Mouse (Mus musculus) heart, postnatal 4 days (tissue): Measurements from ENCODE around the gene Glp2r. TPM values are rescaled to one million over a fixed set of nuclear protein-coding genes. Genes with fewer than 3 reads are reported as not detected.

Experiments used
- DNase-seq: peaks from one replicate; pipeline ENCODE4 v3.0.0; 2021
- total RNA-seq, 2 experiments: library from RNA; stranded (reverse); gene quantifications; 2 replicates each; pipeline ENCODE4 v1.2.3; 2021

Glp2r gene
- total RNA-seq, 2 experiments from 2014 or later = not detected

DNA sequence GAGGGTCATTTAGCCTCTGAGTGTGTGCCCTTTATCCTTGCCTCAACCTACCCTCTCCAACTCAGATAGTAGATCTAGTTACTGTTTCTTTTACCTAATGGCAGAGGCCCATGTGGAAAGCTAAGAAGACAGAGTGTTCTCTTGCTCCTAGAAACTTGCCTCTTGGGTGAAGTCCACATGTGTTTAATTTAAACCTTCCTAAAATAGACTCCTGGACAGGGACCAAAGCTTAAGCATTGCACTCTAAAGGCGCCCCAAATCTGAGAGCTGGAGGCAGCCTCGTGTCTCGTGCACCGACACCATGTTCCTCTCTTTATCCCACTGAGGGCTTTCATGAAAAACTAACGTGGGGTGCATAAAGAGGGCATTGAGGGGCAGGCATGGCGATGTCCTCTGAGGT is 43.9 kb downstream of the Glp2r start:
- DNase-seq = no peak

DNA sequence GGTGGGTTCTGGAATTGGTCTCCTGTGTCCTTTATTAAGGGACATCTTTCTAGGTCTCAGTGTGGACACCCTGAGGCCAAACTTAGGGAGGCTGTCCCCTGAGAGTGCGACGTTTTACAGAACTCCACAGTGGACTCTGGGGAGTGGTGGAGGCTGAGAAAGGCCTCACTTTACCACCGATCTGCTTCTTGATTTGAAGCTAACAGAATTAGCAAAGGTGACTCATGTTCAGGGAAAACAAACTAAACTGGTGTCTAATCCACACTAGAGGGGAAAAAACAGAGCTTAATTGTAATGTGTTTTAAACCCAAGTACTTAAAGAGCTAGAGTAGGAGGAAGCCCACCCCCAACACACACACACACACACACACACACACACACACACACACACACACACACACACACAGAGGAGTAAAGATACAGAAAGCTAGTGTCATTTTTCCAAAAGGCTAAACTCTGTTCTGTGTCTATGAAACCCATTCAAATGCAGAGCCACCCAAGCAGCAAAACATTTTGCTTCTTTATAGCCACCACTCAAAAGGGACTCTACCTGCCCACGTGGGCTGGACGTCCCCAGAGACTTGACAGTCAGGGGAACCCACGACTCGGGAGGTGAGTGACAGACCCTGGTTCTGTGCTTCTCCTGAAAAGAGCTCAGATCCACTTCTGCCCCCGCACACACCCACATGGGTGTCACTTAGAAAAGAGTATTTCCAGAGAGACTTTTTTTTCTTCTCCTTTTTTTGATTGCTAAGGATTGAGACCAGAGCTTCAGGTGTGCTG is 47.5 kb downstream of the Glp2r start:
- no peak for DNase-seq

- DNase-seq = no peak
These were observed 48.4 kb downstream of the Glp2r start for GRCm38 (mm10) chr11:67722399-67723156.

- no peak for DNase-seq
These were observed 49.5 kb downstream of the Glp2r start for GRCm38 (mm10) chr11:67721485-67721884.

GRCm38 (mm10) chr11:67715382-67715781 is 55.6 kb downstream of the Glp2r start:
- no peak for DNase-seq

GRCm38 (mm10) chr11:67712976-67713375 is 58.0 kb downstream of the Glp2r start:
- no peak for DNase-seq

DNA sequence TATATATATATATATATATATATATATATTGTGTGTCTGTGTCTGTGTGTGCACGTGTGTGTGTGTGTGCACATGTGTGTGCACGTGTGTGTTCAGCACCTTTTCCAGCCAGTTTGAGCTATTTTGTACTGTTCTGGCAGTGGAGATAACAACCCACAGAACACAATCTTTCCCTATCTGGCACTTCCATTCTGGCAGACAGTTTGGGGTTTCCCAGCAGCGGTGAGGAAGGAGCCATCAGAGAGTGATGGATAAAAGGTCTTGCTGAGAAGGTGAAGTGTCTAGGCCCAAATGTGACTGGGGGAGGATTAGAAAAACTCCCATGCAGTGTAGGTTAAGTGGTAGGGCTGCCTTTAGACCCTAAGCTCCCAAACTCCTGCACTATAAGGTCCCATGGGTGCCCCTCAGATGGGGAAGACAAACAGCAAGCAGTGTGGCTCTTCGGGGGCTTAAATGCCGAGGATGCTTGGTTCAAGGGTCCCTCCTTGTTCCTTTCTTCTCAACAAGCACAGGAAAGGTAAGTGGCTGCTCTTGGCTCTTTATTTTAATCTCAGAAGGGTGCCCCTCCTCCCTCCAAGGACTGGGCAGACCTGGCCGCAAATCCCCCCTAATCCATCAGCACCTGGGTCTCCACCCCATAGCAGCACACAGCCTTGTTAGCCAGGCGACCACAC is 76.1 kb downstream of the Glp2r start, which contains the start of gene Rcvrn:
Rcvrn (plus strand) TSS at position 624 of the 674 bp plus-strand sequence.
- DNase-seq = no peak

GRCm38 (mm10) chr11:67686109-67686508 is 84.8 kb downstream of the Glp2r start:
- DNase-seq = no peak

- DNase-seq = no peak
These were observed 89.1 kb downstream of the Glp2r start for GRCm38 (mm10) chr11:67681871-67682270.

- DNase-seq = no peak
These were observed 91.0 kb downstream of the Glp2r start for GRCm38 (mm10) chr11:67679930-67680329.

DNA sequence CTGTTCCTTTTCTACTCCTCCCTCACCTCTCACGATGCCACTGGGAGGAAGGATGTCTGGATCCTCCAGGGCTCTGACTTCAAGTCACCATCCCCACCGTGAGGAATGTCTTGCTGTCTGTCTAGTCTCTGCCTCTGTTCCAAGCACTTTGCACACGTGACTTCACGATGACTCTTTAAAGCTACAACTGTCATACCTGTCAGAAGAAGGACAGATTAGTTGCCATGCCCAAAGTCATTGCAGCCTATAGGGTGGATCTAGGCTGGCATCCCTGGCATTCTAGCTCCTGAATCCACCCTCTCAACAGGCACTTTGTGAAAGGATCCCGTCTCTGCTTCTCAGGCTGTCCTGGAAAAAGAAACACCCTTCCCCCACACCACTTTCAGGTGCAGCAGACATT is 91.7 kb downstream of the Glp2r start:
- DNase-seq = no peak

DNA sequence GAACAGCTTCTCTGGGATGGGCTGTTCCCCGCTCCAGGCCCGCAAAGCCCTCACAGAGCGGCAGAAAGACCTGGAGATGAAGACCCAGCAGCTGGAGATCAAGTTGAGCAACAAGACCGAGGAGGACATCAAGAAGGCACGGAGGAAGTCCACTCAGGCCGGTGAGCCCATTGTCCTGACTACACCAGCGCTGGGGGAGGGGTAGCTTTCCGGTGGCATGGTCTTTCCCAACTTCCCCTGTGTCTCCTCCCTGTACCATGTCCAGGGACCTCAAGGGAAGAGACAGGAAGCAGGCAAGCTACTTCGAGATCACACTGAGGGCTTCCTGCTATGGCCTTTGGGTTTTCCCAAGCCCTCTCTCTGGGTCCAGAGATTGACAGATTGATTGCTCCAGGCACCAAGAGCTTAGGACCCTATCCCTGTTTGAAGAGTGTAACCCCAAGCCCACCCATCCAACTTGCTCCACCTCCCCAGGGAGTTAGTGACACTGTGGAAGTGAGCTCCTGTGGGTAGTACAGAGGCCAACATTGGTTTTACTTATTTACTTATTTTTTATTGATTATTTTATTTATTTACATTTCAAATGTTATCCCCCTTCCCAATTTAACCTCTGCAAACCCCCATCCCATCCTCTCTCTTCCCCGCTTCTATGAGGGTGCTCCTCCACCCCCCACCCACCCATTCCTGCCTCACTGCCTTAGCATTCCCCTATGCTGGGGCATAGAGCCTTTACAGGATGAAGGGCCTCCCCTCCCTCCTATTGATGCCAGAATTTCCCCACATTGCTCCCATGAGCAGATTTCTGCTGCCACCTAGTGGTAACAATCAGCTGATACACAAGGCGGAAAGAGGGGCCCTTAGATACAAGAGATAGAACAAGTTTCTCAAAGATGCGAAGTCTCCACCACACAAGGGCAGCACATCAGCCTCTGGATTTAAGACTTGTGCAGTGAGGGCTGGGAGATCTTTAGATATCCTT is 95.1 kb downstream of the Glp2r start:
- peak; percentile 71 for DNase-seq

DNA sequence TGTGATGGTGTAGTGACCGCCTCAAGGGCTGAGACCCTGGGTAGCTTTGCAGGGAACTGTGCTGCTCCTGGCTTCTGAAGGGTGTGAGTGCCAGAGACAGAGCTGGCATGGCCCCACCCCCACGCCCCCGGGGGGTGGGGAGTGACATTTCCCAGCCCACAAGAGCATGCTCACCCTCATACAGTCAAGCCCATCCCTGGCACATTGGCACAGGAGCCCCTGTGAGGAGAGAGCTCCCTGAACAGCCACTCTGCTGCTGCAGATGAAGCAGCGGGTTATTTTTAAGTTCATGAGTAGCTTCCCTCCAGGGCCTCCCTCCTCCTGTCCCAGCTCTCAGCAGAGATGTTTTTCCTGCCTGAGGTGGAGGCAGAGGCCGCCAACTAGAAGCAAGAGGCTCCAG is 98.8 kb downstream of the Glp2r start:
- peak; percentile 69 for DNase-seq

DNA sequence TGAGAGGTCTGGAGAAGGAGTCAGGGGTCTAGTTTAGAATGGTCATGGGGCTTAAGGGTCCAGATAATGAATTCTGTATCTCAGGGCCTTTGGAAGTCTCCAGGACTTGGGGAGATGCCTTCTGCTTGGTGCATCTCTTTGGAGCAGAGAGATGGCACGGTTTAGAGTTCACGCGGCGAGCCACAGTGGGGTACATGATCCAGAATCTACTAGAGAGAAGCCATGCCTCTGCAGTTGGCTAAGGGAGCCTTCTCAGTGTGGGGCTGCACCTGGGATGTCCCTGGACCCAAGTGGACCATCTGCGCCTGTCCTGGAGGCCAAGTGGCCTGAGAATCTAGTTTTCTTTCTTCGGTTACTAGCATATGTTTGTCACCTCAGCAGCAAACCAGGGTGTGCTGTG is 100.9 kb downstream of the Glp2r start:
- DNase-seq = no peak

GRCm38 (mm10) chr11:67668460-67669007 is 102.4 kb downstream of the Glp2r start:
- DNase-seq = no peak

- DNase-seq = peak; percentile 89
These were observed 103.2 kb downstream of the Glp2r start for GRCm38 (mm10) chr11:67667531-67668332.

- DNase-seq = no peak
These were observed 104.8 kb downstream of the Glp2r start for GRCm38 (mm10) chr11:67666129-67666528.

DNA sequence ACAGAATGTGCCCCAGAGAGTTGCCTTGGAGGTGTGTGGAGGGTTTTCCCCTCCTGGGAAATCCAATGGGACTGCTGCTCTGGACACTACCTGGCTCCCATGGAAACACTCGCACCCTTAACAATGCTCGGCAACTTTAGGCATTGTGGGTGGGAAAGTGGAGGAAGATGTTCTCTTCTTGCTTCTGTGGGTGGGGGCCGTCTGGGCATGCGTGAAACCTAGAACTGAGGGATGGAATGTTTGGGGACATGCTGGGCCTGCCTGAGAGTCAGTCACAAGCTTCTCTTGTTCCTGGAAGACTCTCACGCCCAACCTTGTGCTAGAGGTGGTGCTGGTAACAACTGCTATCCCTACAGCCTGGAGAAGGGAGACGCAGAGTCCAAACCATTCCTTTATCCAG is 106.0 kb downstream of the Glp2r start:
- no peak for DNase-seq

GRCm38 (mm10) chr11:67664261-67664660 is 106.7 kb downstream of the Glp2r start:
- DNase-seq = no peak

DNA sequence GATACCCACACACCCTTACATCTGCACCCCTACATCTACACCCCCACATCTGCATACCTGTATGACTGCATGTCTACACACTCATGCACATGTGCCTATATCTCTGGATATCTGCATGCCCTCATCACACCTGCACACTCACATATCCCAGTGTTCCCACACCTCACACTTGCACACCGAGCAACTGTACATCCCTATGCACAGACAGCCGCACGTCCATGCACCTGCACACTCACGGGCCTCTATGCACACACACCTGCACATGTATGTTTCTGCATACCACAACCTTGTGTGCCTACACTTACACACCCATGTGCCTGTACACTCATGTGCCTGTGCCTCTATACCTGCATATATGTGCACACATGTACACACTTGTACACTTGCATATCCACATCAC is 107.5 kb downstream of the Glp2r start:
- DNase-seq = no peak

- no peak for DNase-seq
These were observed 109.5 kb downstream of the Glp2r start for GRCm38 (mm10) chr11:67661465-67661864.
